Mouse (Mus musculus) lung, adult 10 weeks (tissue): Measurements from ENCODE around the gene 1700016D06Rik. TPM values are rescaled to one million over a fixed set of nuclear protein-coding genes. Genes with fewer than 3 reads are reported as not detected.

Experiments used
- polyA plus RNA-seq: library from polyadenylated mRNA; stranded (reverse); fragments of 350-450 nt; fragmentation: Illumina TruSeq; extraction: RNeasy Lipid Tissue Mini Kit (QIAGEN cat#74804); gene quantifications from one replicate; pipeline ENCODE4 v1.2.3, GENCODE M21; 2014; ENCODE audit warnings: low read depth, low replicate concordance; ENCODE audit not compliant: insufficient read depth

1700016D06Rik gene
- polyA plus RNA-seq, result not detected

GRCm38 (mm10) chr8:11701033-11701362 is at the start of gene 1700016D06Rik:
TSS of gene 1700016D06Rik (minus strand) at chr8:11701063.

GRCm38 (mm10) chr8:11727651-11728481 is 27.0 kb upstream of the 1700016D06Rik start, which contains the start of gene Arhgef7:
TSS of gene Arhgef7 (plus strand) at chr8:11727721.

GRCm38 (mm10) chr8:11635611-11636081 is 65.2 kb downstream of the 1700016D06Rik start, which contains the start of gene Ankrd10:
TSS of gene Ankrd10 (minus strand) at chr8:11635757.

Other genes starting within 250 kb of the 1700016D06Rik start
- gene Rab20, start 222.4 kb downstream of the 1700016D06Rik start, polyA plus RNA-seq, result 11.5 TPM
- 114 TPM for gene Naxd, start 203.6 kb downstream of the 1700016D06Rik start, polyA plus RNA-seq
- 19.1 TPM for gene Cars2, start 150.3 kb downstream of the 1700016D06Rik start, polyA plus RNA-seq
- 32.1 TPM for gene Ing1, start 145.5 kb downstream of the 1700016D06Rik start, polyA plus RNA-seq
- 19.7 TPM for gene Ankrd10, start 65.3 kb downstream of the 1700016D06Rik start, polyA plus RNA-seq
- gene Arhgef7, start 26.7 kb upstream of the 1700016D06Rik start, polyA plus RNA-seq, result 24.7 TPM
- not detected for gene Tex29, start 139.4 kb upstream of the 1700016D06Rik start, polyA plus RNA-seq